Mouse (Mus musculus) limb, embryonic 10.5 days (tissue): ENCODE measurements around the gene Syngr4. TPM values are rescaled to one million over a fixed set of nuclear protein-coding genes. Genes with fewer than 3 reads are reported as not detected.

Experiments used
- DNase-seq: peaks from one replicate; pipeline ENCODE4 v3.0.0-alpha.2; 2017; ENCODE audit warnings: low spot score
- H3K27ac ChIP-seq: fragments of 300-500 bp; sonication (generic); 2 replicates; pipeline ENCODE4 v1.5.1; 2016; ENCODE audit warnings: mild to moderate bottlenecking
- H3K27me3 ChIP-seq: fragments of 300-500 bp; sonication (generic); 2 replicates; pipeline ENCODE4 v1.6.1; 2016; ENCODE audit warnings: low read depth, mild to moderate bottlenecking; ENCODE audit not compliant: poor library complexity, severe bottlenecking
- H3K36me3 ChIP-seq: fragments of 300-500 bp; sonication (generic); 2 replicates; pipeline ENCODE4 v1.6.1; 2016; ENCODE audit warnings: mild to moderate bottlenecking, moderate library complexity
- H3K4me1 ChIP-seq: fragments of 300-500 bp; sonication (generic); 2 replicates; pipeline ENCODE4 v1.6.1; 2016
- H3K4me3 ChIP-seq: fragments of 300-500 bp; sonication (generic); 2 replicates; pipeline ENCODE4 v1.5.1; 2016; ENCODE audit warnings: mild to moderate bottlenecking, moderate library complexity
- H3K9me3 ChIP-seq: fragments of 300-500 bp; sonication (generic); replicated peaks from 2 replicates; pipeline ENCODE4 v1.6.1; 2016; ENCODE audit warnings: mild to moderate bottlenecking
- WGBS: fragments of 180-500 bp; shearing (Covaris S2); methylation state at CpG from one replicate; pipeline ENCODE4 v1.1.7; 2016; 5-methylcytosine and 5-hydroxymethylcytosine counted together
- polyA plus RNA-seq: library from polyadenylated mRNA; unstranded; fragments of >200 nt; fragmentation: Nextera tagmentation; extraction: Ambion mirVana; gene quantifications from 2 replicates; pipeline ENCODE4 v1.2.1, GENCODE M21; 2016

Gene Syngr4
- polyA plus RNA-seq, 1 experiment from 2014 or later, result 1.4 TPM

GRCm38 (mm10) chr7:45853089-45853488 lies 43.4 kb downstream of the Syngr4 start:
- peaks cover 22% of the 10 kb centered on the region for H3K4me1 ChIP-seq
- H3K4me3 ChIP-seq, result no peak overlapping the region
- no peaks in the 10 kb centered on the region for H3K36me3 ChIP-seq
- no peak overlapping the region for H3K27ac ChIP-seq
- no peak for DNase-seq
- H3K9me3 ChIP-seq, result no peaks in the 10 kb centered on the region
- peaks cover 55% of the 10 kb centered on the region for H3K27me3 ChIP-seq
- WGBS, result 85% methylated on average over 12 of the region's 12 CpGs

- 74% methylated on average over 3 of the region's 3 CpGs for WGBS
- DNase-seq, result no peak
Measured at GRCm38 (mm10) chr7:45850661-45851060, 45.9 kb downstream of the Syngr4 start.

DNA sequence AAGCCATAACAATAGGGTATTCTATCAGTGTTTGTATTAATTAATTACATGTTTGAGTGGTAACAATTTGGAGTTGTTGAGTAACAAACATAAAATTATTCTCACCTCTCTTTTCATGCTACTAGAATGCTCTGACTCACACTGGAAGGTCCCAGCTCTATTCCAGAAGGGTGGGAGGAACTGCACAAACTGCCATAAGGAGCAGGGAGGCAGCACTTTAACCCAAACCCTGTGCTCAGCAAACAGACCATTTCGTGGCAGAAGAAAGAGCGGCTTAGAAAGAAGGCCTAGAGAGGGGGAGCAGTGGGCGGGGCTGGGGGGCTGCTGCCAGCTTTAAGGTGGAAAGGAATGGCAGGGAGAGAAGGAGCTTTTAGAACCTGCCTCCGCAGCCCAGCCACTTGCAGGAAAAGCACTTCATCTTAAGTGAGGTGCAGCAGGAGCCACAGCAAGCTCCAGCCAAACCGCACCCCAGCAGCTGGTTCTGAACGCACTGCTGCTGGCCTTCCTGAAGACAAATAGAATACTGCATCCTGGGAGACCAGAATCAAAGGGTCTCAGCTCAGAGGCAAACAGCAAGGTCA lies 48.0 kb downstream of the Syngr4 start:
- no peak overlapping the region for H3K4me3 ChIP-seq

More at GRCm38 (mm10) chr7:45850661-45851060, 45.9 kb downstream of the Syngr4 start:
- Histone ChIP-seq H3K27me3 (peaks cover 40% of the 10 kb centered on the region; the same call in 1 of the 2 replicates), H3K9me3 (no peaks in the 10 kb centered on the region), H3K4me3 (no peak overlapping the region), H3K36me3 (no peaks in the 10 kb centered on the region), H3K4me1 (peaks cover 4% of the 10 kb centered on the region; the same call in 1 of the 2 replicates), H3K27ac (no peak overlapping the region)

DNA sequence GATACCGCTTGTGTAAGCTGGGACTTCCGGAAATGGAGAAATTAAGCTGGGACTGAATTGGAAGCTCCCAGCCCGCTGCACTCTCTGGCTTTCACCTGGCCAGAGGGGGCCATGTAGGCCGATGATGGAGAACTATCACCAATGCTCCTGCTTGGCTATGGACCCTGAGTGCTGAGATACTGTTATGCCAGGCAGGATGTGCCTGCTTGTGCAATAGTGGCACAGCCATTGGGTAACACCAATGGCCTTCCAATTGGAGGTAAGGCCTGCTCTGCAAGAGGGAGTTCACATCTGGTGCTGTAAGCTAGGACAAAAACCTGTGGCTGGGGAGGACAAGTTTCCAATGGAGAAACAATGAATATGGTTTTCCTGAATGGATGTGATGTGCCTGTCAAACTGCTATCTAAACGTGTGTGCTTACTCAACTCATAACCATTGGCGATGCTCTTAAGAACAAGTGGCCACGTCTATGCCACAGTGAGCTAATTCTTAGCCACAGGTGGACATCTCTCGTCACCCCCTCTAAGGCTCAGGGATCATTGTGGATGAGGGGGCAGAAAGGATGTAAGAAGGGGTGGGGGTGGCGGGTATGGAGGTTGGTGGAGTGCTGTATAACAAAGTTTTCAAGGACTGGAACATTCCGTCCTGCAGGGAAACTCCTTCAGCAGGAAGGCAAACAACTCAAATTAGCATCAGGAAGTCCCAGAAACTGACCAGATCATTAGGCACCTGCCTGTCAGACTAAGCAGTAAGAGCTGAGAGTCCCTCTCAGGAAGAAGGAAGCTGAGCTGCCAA lies 53.4 kb downstream of the Syngr4 start:
- 90% methylated on average over 10 of the region's 10 CpGs for WGBS
- no peak overlapping the region for H3K27ac ChIP-seq
- no peaks in the 10 kb centered on the region for H3K36me3 ChIP-seq
- no peak overlapping the region for H3K4me3 ChIP-seq
- no peak for DNase-seq
- H3K9me3 ChIP-seq, result no peaks in the 10 kb centered on the region
- peaks cover 46% of the 10 kb centered on the region; the same call in 1 of the 2 replicates for H3K27me3 ChIP-seq
- no peaks in the 10 kb centered on the region for H3K4me1 ChIP-seq

More for the DNA sequence above, 48.0 kb downstream of the Syngr4 start:
- Histone ChIP-seq H3K27ac (0 out of 2 replicates have a peak overlapping the region, but pooled peaks have one; percentile 40), H3K36me3 (no peaks in the 10 kb centered on the region), H3K4me1 (peaks cover 4% of the 10 kb centered on the region; the same call in 1 of the 2 replicates), H3K27me3 (peaks cover 40% of the 10 kb centered on the region; the same call in 1 of the 2 replicates), H3K9me3 (no peaks in the 10 kb centered on the region)
- no peak for DNase-seq
- WGBS, result 15% methylated on average over 6 of the region's 6 CpGs

Other genes with a start within 250 kb of the Syngr4 start
- gene Fut2, start 230.3 kb downstream of the Syngr4 start, polyA plus RNA-seq, result 0.16 and 0.21 TPM in 2 replicates
- gene Ntn5, start 212.7 kb downstream of the Syngr4 start, polyA plus RNA-seq, result 0.16 and 0.39 TPM in 2 replicates
- gene Sec1, start 202.3 kb downstream of the Syngr4 start, polyA plus RNA-seq, result 0.54 and 0.83 TPM in 2 replicates
- 2.2 and 4.9 TPM in 2 replicates for gene Car11, start 196.9 kb downstream of the Syngr4 start, polyA plus RNA-seq
- 3.7 and 4.7 TPM in 2 replicates for gene Dbp, start 191.6 kb downstream of the Syngr4 start, polyA plus RNA-seq
- gene Rpl18, start 181.3 kb downstream of the Syngr4 start, polyA plus RNA-seq, result 1,218 and 1,459 TPM in 2 replicates
- gene Sphk2, start 178.7 kb downstream of the Syngr4 start, polyA plus RNA-seq, result 45.5 and 49.3 TPM in 2 replicates
- gene Fam83e, start 175.5 kb downstream of the Syngr4 start, polyA plus RNA-seq, result 2.1 and 2.4 TPM in 2 replicates
- not detected in 2 replicates for gene Spaca4, start 170.9 kb downstream of the Syngr4 start, polyA plus RNA-seq
- 2.2 and 3.2 TPM in 2 replicates for gene Lmtk3, start 113.0 kb downstream of the Syngr4 start, polyA plus RNA-seq
- gene Sult2b1, start 112.0 kb downstream of the Syngr4 start, polyA plus RNA-seq, result 1.8 and 2.1 TPM in 2 replicates
- gene Cyth2, start 82.1 kb downstream of the Syngr4 start, polyA plus RNA-seq, result 170 TPM in 2 replicates
- 1.2 and 1.4 TPM in 2 replicates for gene Kcnj14, start 71.9 kb downstream of the Syngr4 start, polyA plus RNA-seq
- gene Grwd1, start 65.8 kb downstream of the Syngr4 start, polyA plus RNA-seq, result 116 and 156 TPM in 2 replicates
- gene Kdelr1, start 23.9 kb downstream of the Syngr4 start, polyA plus RNA-seq, result 36.8 and 41.2 TPM in 2 replicates
- gene Grin2d, start 18.3 kb downstream of the Syngr4 start, polyA plus RNA-seq, result 0.09 and 0.10 TPM in 2 replicates
- 4.8 and 5.7 TPM in 2 replicates for gene Tmem143, start 227 bp upstream of the Syngr4 start, polyA plus RNA-seq
- gene Emp3, start 24.7 kb upstream of the Syngr4 start, polyA plus RNA-seq, result 18.5 and 34.5 TPM in 2 replicates
- 4.4 and 6.3 TPM in 2 replicates for gene Ccdc114, start 27.4 kb upstream of the Syngr4 start, polyA plus RNA-seq
- gene Abcc6, start 133.6 kb upstream of the Syngr4 start, polyA plus RNA-seq, result 0.10 and 0.20 TPM in 2 replicates
- 27.0 and 29.6 TPM in 2 replicates for gene Nomo1, start 137.0 kb upstream of the Syngr4 start, polyA plus RNA-seq
- 0.06 and 0.13 TPM in 2 replicates for gene Kcnj11, start 204.1 kb upstream of the Syngr4 start, polyA plus RNA-seq